Mouse (Mus musculus): Measurements from ENCODE around the gene Vtcn1. TPM values are rescaled to one million over a fixed set of nuclear protein-coding genes. Genes with fewer than 3 reads are reported as not detected.

The Vtcn1 gene
- polyA plus RNA-seq (2014; fragmentation: Illumina TruSeq; extraction: RNeasy Lipid Tissue Mini Kit (QIAGEN cat#74804); ENCODE audit: low read depth, low replicate concordance) = 2.3 TPM

DNA sequence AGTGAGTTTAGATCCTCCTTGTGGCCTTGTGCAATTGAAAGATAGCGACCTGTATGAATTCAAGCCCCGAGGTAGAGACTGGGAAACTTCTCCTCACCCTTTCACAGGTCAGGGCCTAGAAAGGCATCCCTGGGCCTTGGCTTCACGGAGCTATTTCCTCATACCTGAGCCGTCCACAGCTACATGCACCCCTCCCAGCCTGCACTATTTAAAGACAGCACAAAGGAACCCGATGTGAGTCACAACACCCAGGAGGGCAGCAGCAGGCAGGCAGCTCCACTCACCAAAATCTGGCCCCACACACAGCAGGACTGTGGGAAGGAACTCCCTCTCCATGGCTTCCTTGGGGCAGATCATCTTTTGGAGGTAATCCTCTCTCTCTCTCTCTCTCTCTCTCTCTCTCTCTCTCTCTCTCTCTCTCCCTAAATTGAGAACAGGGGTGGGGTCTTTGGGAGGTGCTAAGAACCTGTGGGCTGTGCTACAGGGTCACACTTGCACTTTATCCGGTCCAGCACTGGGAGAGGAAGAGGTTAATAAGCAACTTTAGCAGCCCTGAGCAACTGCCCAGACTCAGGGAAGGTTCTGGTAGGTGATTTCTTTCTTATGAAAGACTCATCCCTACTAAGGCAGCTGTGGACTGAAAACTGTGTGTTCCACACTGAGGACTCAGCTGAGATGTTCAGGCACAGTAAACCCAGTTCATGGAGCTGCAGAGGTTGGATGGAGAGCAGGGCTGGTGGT is at the start of gene Vtcn1:
Vtcn1 (plus strand) TSS at position 235 of the 741 bp plus-strand sequence.

GRCm38 (mm10) chr3:100921825-100922505 is 96.7 kb downstream of the Vtcn1 start, which contains the start of gene Trim45:
Gene Trim45, plus strand, starts transcription at chr3:100922202.

Other genes starting within 250 kb of the Vtcn1 start
- 23.4 TPM for gene Man1a2, start 140.0 kb upstream of the Vtcn1 start, polyA plus RNA-seq (2014; fragmentation: Illumina TruSeq; extraction: RNeasy Lipid Tissue Mini Kit (QIAGEN cat#74804); ENCODE audit: low read depth, low replicate concordance)
- gene Trim45, start 96.7 kb downstream of the Vtcn1 start, polyA plus RNA-seq (2014; fragmentation: Illumina TruSeq; extraction: RNeasy Lipid Tissue Mini Kit (QIAGEN cat#74804); ENCODE audit: low read depth, low replicate concordance) = 0.11 TPM
- 1.5 TPM for gene Ttf2, start 144.2 kb downstream of the Vtcn1 start, polyA plus RNA-seq (2014; fragmentation: Illumina TruSeq; extraction: RNeasy Lipid Tissue Mini Kit (QIAGEN cat#74804); ENCODE audit: low read depth, low replicate concordance)
- not detected for gene Cd101, start 204.1 kb downstream of the Vtcn1 start, polyA plus RNA-seq (2014; fragmentation: Illumina TruSeq; extraction: RNeasy Lipid Tissue Mini Kit (QIAGEN cat#74804); ENCODE audit: low read depth, low replicate concordance)